Mouse (Mus musculus) spleen, postnatal 14 days (tissue): ENCODE data around the gene G6pc2.

Experiments
- DNase-seq, 2 experiments: peaks; one replicate each; pipeline ENCODE4 v3.0.0; 2021 to 2022; ENCODE audit warnings: low spot score in 2 of 2

The G6pc2 gene

GRCm38 (mm10) chr2:69239315-69239714 lies 28.4 kb downstream of the G6pc2 start:
- DNase-seq = no peak

- no peak for DNase-seq
Measured at GRCm38 (mm10) chr2:69244924-69245323, 34.1 kb downstream of the G6pc2 start.

- no peak for DNase-seq
Measured at GRCm38 (mm10) chr2:69247081-69247480, 36.2 kb downstream of the G6pc2 start.

- no peak for DNase-seq
Measured at GRCm38 (mm10) chr2:69248221-69248755, 37.4 kb downstream of the G6pc2 start.

GRCm38 (mm10) chr2:69264069-69264618 lies 53.3 kb downstream of the G6pc2 start:
- no peak for DNase-seq

GRCm38 (mm10) chr2:69275875-69276274 lies 65.0 kb downstream of the G6pc2 start:
- DNase-seq = no peak
